Mouse (Mus musculus) stomach, embryonic 15.5 days (tissue): ENCODE measurements around the gene Sept11. TPM values are rescaled to one million over a fixed set of nuclear protein-coding genes. Genes with fewer than 3 reads are reported as not detected.
A peak's percentile ranks its signal among the peaks of the same experiment; 100 is the strongest.

Experiments
- ATAC-seq: fragments of 200-750 bp; cut with Nextera tagmentation; 2 replicates; pipeline ENCODE4 v1.8.0; 2017; ENCODE audit warnings: low read depth, moderate number of reproducible peaks, moderate TSS enrichment; ENCODE audit not compliant: insufficient read depth, low FRiP score
- H3K27ac ChIP-seq: fragments of 300-500 bp; sonication (generic); 2 replicates; pipeline ENCODE4 v1.5.1; 2015; ENCODE audit warnings: mild to moderate bottlenecking, inconsistent platforms
- H3K27me3 ChIP-seq: fragments of 300-500 bp; sonication (generic); replicated peaks from 2 replicates; pipeline ENCODE4 v1.6.1; 2015; ENCODE audit warnings: inconsistent platforms
- H3K36me3 ChIP-seq: fragments of 300-500 bp; sonication (generic); 2 replicates; pipeline ENCODE4 v1.6.1; 2015; ENCODE audit warnings: inconsistent platforms
- H3K4me1 ChIP-seq: fragments of 300-500 bp; sonication (generic); 2 replicates; pipeline ENCODE4 v1.6.1; 2015; ENCODE audit warnings: inconsistent platforms
- H3K4me2 ChIP-seq: fragments of 300-500 bp; sonication (generic); 2 replicates; pipeline ENCODE4 v1.6.1; 2015; ENCODE audit warnings: mild to moderate bottlenecking, inconsistent platforms
- H3K4me3 ChIP-seq: fragments of 300-500 bp; sonication (generic); replicated peaks from 2 replicates; pipeline ENCODE4 v1.5.1; 2015; ENCODE audit warnings: inconsistent platforms
- H3K9ac ChIP-seq: fragments of 300-500 bp; sonication (generic); 2 replicates; pipeline ENCODE4 v1.6.1; 2015; ENCODE audit warnings: inconsistent platforms
- H3K9me3 ChIP-seq: fragments of 300-500 bp; sonication (generic); 2 replicates; pipeline ENCODE4 v1.6.1; 2016; ENCODE audit warnings: inconsistent platforms
- WGBS: fragments of 180-500 bp; shearing (Covaris S2); methylation state at CpG from one replicate; pipeline ENCODE4 v1.1.7; 2015; 5-methylcytosine and 5-hydroxymethylcytosine counted together
- polyA plus RNA-seq: library from polyadenylated mRNA; unstranded; fragments of >200 nt; fragmentation: Nextera tagmentation; extraction: Ambion mirVana; gene quantifications from 2 replicates; pipeline ENCODE4 v1.2.1, GENCODE M21; 2015

Gene Sept11
- polyA plus RNA-seq, 1 experiment from 2014 or later, result 141 TPM

- no peak for ATAC-seq
- Histone ChIP-seq H3K27ac (no peak overlapping the region), H3K4me1 (peaks cover 46% of the 10 kb centered on the region), H3K27me3 (no peaks in the 10 kb centered on the region), H3K9ac (no peak overlapping the region), H3K36me3 (no peaks in the 10 kb centered on the region), H3K9me3 (no peaks in the 10 kb centered on the region), H3K4me2 (no peak overlapping the region), H3K4me3 (no peak overlapping the region)
- WGBS, result 51% methylated on average over 14 of the region's 14 CpGs
These were observed 5.6 kb downstream of the Sept11 start for GRCm38 (mm10) chr5:93098811-93099210.

- Histone ChIP-seq H3K4me1 (peaks cover 46% of the 10 kb centered on the region), H3K4me3 (no peak overlapping the region), H3K4me2 (peak overlapping the region; percentile 16; the same call in 1 of the 2 replicates), H3K27ac (peak overlapping the region; percentile 58), H3K36me3 (no peaks in the 10 kb centered on the region), H3K27me3 (no peaks in the 10 kb centered on the region), H3K9me3 (no peaks in the 10 kb centered on the region), H3K9ac (no peak overlapping the region)
- WGBS, result 81% methylated on average over 4 of the region's 4 CpGs
- ATAC-seq, result no peak
These were observed 7.7 kb downstream of the Sept11 start for GRCm38 (mm10) chr5:93100906-93101305.

GRCm38 (mm10) chr5:93101371-93101791 is 8.1 kb downstream of the Sept11 start:
- Histone ChIP-seq H3K4me2 (peak overlapping the region; percentile 16; the same call in 1 of the 2 replicates), H3K27me3 (no peaks in the 10 kb centered on the region), H3K9me3 (no peaks in the 10 kb centered on the region), H3K36me3 (no peaks in the 10 kb centered on the region), H3K4me1 (peaks cover 45% of the 10 kb centered on the region), H3K4me3 (no peak overlapping the region), H3K27ac (peak overlapping the region; percentile 58), H3K9ac (no peak overlapping the region)
- ATAC-seq, result peak; percentile 65; the same call in 1 of the 2 replicates
- 32% methylated on average over 8 of the region's 8 CpGs for WGBS

GRCm38 (mm10) chr5:93103603-93104002 is 10.4 kb downstream of the Sept11 start:
- H3K9ac ChIP-seq, result no peak overlapping the region
- no peak for ATAC-seq
- no peaks in the 10 kb centered on the region for H3K36me3 ChIP-seq
- no peaks in the 10 kb centered on the region for H3K9me3 ChIP-seq
- no peak overlapping the region for H3K27ac ChIP-seq
- peaks cover 25% of the 10 kb centered on the region; the same call in 1 of the 2 replicates for H3K4me1 ChIP-seq
- no peak overlapping the region for H3K4me2 ChIP-seq
- no peak overlapping the region for H3K4me3 ChIP-seq
- H3K27me3 ChIP-seq, result no peaks in the 10 kb centered on the region
- WGBS, result 74% methylated on average over 8 of the region's 8 CpGs

- H3K27ac ChIP-seq, result no peak overlapping the region
- H3K4me2 ChIP-seq, result no peak overlapping the region
- no peak overlapping the region for H3K9ac ChIP-seq
- H3K4me3 ChIP-seq, result no peak overlapping the region
- no peaks in the 10 kb centered on the region for H3K36me3 ChIP-seq
- no peak for ATAC-seq
- peaks cover 16% of the 10 kb centered on the region; the same call in 1 of the 2 replicates for H3K4me1 ChIP-seq
- H3K27me3 ChIP-seq, result no peaks in the 10 kb centered on the region
- no peaks in the 10 kb centered on the region for H3K9me3 ChIP-seq
- WGBS, result 68% methylated on average over 4 of the region's 5 CpGs
These were observed 12.0 kb downstream of the Sept11 start for GRCm38 (mm10) chr5:93104987-93105823.

- H3K9me3 ChIP-seq, result no peaks in the 10 kb centered on the region
- H3K36me3 ChIP-seq, result no peaks in the 10 kb centered on the region
- no peak overlapping the region for H3K27ac ChIP-seq
- no peaks in the 10 kb centered on the region for H3K27me3 ChIP-seq
- no peak overlapping the region for H3K4me3 ChIP-seq
- whole genome bisulfite sequencing, result 94% methylated on average over 4 of the region's 4 CpGs
- H3K4me1 ChIP-seq, result peaks cover 11% of the 10 kb centered on the region; the same call in 1 of the 2 replicates
- H3K9ac ChIP-seq, result no peak overlapping the region
- no peak for ATAC-seq
- no peak overlapping the region for H3K4me2 ChIP-seq
These were observed 12.8 kb downstream of the Sept11 start for GRCm38 (mm10) chr5:93106048-93106447.

GRCm38 (mm10) chr5:93108703-93109102 is 15.5 kb downstream of the Sept11 start:
- Histone ChIP-seq H3K9ac (no peak overlapping the region), H3K27me3 (no peaks in the 10 kb centered on the region)
- WGBS, result 63% methylated on average over 4 of the region's 4 CpGs

GRCm38 (mm10) chr5:93109555-93109954 is 16.3 kb downstream of the Sept11 start:
- Histone ChIP-seq H3K4me2 (no peak overlapping the region), H3K36me3 (no peaks in the 10 kb centered on the region), H3K9ac (no peak overlapping the region), H3K4me1 (no peaks in the 10 kb centered on the region; the same call in 1 of the 2 replicates), H3K9me3 (no peaks in the 10 kb centered on the region), H3K4me3 (no peak overlapping the region), H3K27me3 (no peaks in the 10 kb centered on the region), H3K27ac (no peak overlapping the region)
- ATAC-seq, result no peak
- 64% methylated on average over 2 of the region's 2 CpGs for WGBS

More at GRCm38 (mm10) chr5:93108703-93109102, 15.5 kb downstream of the Sept11 start:
- H3K36me3 ChIP-seq, result no peaks in the 10 kb centered on the region
- H3K9me3 ChIP-seq, result no peaks in the 10 kb centered on the region
- H3K4me2 ChIP-seq, result no peak overlapping the region
- no peaks in the 10 kb centered on the region; the same call in 1 of the 2 replicates for H3K4me1 ChIP-seq
- no peak overlapping the region for H3K4me3 ChIP-seq
- H3K27ac ChIP-seq, result no peak overlapping the region
- no peak for ATAC-seq

- Histone ChIP-seq H3K27me3 (no peaks in the 10 kb centered on the region), H3K27ac (no peak overlapping the region), H3K4me2 (no peak overlapping the region), H3K4me1 (peaks cover 4% of the 10 kb centered on the region), H3K4me3 (no peak overlapping the region), H3K9ac (no peak overlapping the region), H3K9me3 (no peaks in the 10 kb centered on the region), H3K36me3 (no peaks in the 10 kb centered on the region)
- ATAC-seq, result no peak
- 91% methylated on average over 3 of the region's 3 CpGs for WGBS
These were observed 19.1 kb downstream of the Sept11 start for GRCm38 (mm10) chr5:93112290-93112689.

- Histone ChIP-seq H3K4me2 (no peak overlapping the region), H3K9me3 (no peaks in the 10 kb centered on the region), H3K4me3 (no peak overlapping the region), H3K9ac (no peak overlapping the region), H3K4me1 (peaks cover 4% of the 10 kb centered on the region), H3K36me3 (no peaks in the 10 kb centered on the region), H3K27ac (peak overlapping the region; percentile 62; the same call in 1 of the 2 replicates), H3K27me3 (no peaks in the 10 kb centered on the region)
- no peak for ATAC-seq
- 75% methylated on average over 5 of the region's 5 CpGs for WGBS
These were observed 20.3 kb downstream of the Sept11 start for GRCm38 (mm10) chr5:93113517-93113916.

- H3K4me2 ChIP-seq, result no peak overlapping the region
- no peaks in the 10 kb centered on the region for H3K27me3 ChIP-seq
- 56% methylated on average over 6 of the region's 6 CpGs for WGBS
- no peak overlapping the region for H3K9ac ChIP-seq
- peaks cover 4% of the 10 kb centered on the region for H3K4me1 ChIP-seq
- H3K36me3 ChIP-seq, result no peaks in the 10 kb centered on the region
- H3K9me3 ChIP-seq, result no peaks in the 10 kb centered on the region
- H3K27ac ChIP-seq, result peak overlapping the region; percentile 62
- H3K4me3 ChIP-seq, result no peak overlapping the region
- ATAC-seq, result peak; percentile 71; the same call in 1 of the 2 replicates
These were observed 21.3 kb downstream of the Sept11 start for GRCm38 (mm10) chr5:93114515-93114914.

- ATAC-seq, result peak; percentile 27; the same call in 1 of the 2 replicates
- Histone ChIP-seq H3K4me1 (peaks cover 4% of the 10 kb centered on the region), H3K9me3 (no peaks in the 10 kb centered on the region), H3K27me3 (no peaks in the 10 kb centered on the region), H3K9ac (no peak overlapping the region), H3K36me3 (no peaks in the 10 kb centered on the region), H3K27ac (no peak overlapping the region), H3K4me2 (no peak overlapping the region), H3K4me3 (no peak overlapping the region)
- WGBS, result 56% methylated on average over 6 of the region's 6 CpGs
These were observed 21.8 kb downstream of the Sept11 start for GRCm38 (mm10) chr5:93115059-93115458.
